10 mouse cellular contexts compared by ENCODE assay signal in genomic region chr9:30234501-30235163, GRCm38 (mm10).
DNase-seq lines count a peak whose midpoint lies in the region; ATAC-seq lines count a peak whose summit lies in the region.
"Had no signal": no experiment of that assay in that cellular context is flagged by ENCODE, and none has a peak within 500 bp of the region (broad histone marks: within the 10 kb centered on the region; RNA-seq: fewer than 3 reads in every experiment).

No protein-coding gene starts in this region.

- no peak overlapping the region for H3K4me2 ChIP-seq in heart, embryonic 11.5 days
- no peak overlapping the region for H3K4me2 ChIP-seq in kidney, embryonic 16.5 days (replicated peaks; ENCODE audit: low read depth, low read length)

- no peak overlapping the region for H3K4me3 ChIP-seq in heart, embryonic 11.5 days (ENCODE audit: low read depth, low read length)
- no peak overlapping the region for H3K4me3 ChIP-seq in kidney, embryonic 16.5 days (ENCODE audit: low read length)
- H3K4me3 ChIP-seq: erythroblast, embryonic 14.5 days; myocyte had no signal

- peak; percentile 95 for DNase-seq in heart, adult 11 months
- DNase-seq in adrenal gland, postnatal 10 days = peak; percentile 2
- DNase-seq in frontal cortex, adult 2 months (ENCODE audit: extremely low spot score in 1 of 2, low spot score in 1 of 2) = peak; percentile 50 to 78
- DNase-seq in left cerebral cortex, postnatal 10 days (ENCODE audit: extremely low spot score in 1 of 2, low spot score in 2 of 2) = peak; percentile 11 to 26
- DNase-seq in lung, postnatal 36 days = no peak
- no peak for DNase-seq in urinary bladder, adult 2 months (ENCODE audit: low spot score)

- H3K9ac ChIP-seq in heart, embryonic 11.5 days (ENCODE audit: low read depth, low read length) = no peak overlapping the region
- no peak overlapping the region for H3K9ac ChIP-seq in kidney, embryonic 16.5 days (replicated peaks; ENCODE audit: low read length)

- no peaks in the 10 kb centered on the region for H3K4me1 ChIP-seq in heart, embryonic 11.5 days (ENCODE audit: control insufficient read depth, insufficient read depth, low read length)
- H3K4me1 ChIP-seq in kidney, embryonic 16.5 days (ENCODE audit: insufficient read depth, low read length) = no peaks in the 10 kb centered on the region

- no peaks in the 10 kb centered on the region for H3K27me3 ChIP-seq in heart, embryonic 11.5 days (ENCODE audit: control insufficient read depth, insufficient read depth, low read length)
- no peaks in the 10 kb centered on the region for H3K27me3 ChIP-seq in kidney, embryonic 16.5 days (ENCODE audit: insufficient read depth, low read length)

- ATAC-seq in heart, embryonic 11.5 days (replicated peaks; ENCODE audit: insufficient number of reproducible peaks, low FRiP score, low TSS enrichment) = no peak
- no peak for ATAC-seq in kidney, embryonic 16.5 days (ENCODE audit: low FRiP score, low TSS enrichment)

- no peaks in the 10 kb centered on the region for H3K9me3 ChIP-seq in heart, embryonic 11.5 days (replicated peaks; ENCODE audit: control insufficient read depth, low read length)
- no peaks in the 10 kb centered on the region for H3K9me3 ChIP-seq in kidney, embryonic 16.5 days (ENCODE audit: low read length)

- no peaks in the 10 kb centered on the region for H3K36me3 ChIP-seq in heart, embryonic 11.5 days (ENCODE audit: control insufficient read depth, insufficient read depth, low read length)
- H3K36me3 ChIP-seq in kidney, embryonic 16.5 days (ENCODE audit: insufficient read depth, low read length) = no peaks in the 10 kb centered on the region

- intact Hi-C loops in left cerebral cortex, postnatal 10 days (cut with DNase I) = no loop called here

- 65% methylated on average over 8 of the region's 8 CpGs for WGBS in heart, embryonic 11.5 days (ENCODE audit: insufficient replicate concordance)
- WGBS in kidney, embryonic 16.5 days = 77% methylated on average over 8 of the region's 8 CpGs

- H3K27ac ChIP-seq in heart, embryonic 11.5 days (ENCODE audit: low read depth, low read length) = no peak overlapping the region
- H3K27ac ChIP-seq in kidney, embryonic 16.5 days (ENCODE audit: low read length) = no peak overlapping the region

Comparison
In these comparisons a context has a peak if more than half of its experiments do, and no peak if none do; other contexts are left out.
1. DNase-seq: peak in heart, adult 11 months (single experiment), adrenal gland, postnatal 10 days (single experiment), frontal cortex, adult 2 months (2 of 2) and left cerebral cortex, postnatal 10 days (2 of 2); none in lung, postnatal 36 days (single experiment) and urinary bladder, adult 2 months (single experiment).